Mouse (Mus musculus) testis, postnatal 14 days (tissue): ENCODE measurements around the gene Gm17606.

ENCODE experiments used
- DNase-seq: peaks from one replicate; pipeline ENCODE4 v3.0.0; 2021; ENCODE audit warnings: low spot score

Gene Gm17606

DNA sequence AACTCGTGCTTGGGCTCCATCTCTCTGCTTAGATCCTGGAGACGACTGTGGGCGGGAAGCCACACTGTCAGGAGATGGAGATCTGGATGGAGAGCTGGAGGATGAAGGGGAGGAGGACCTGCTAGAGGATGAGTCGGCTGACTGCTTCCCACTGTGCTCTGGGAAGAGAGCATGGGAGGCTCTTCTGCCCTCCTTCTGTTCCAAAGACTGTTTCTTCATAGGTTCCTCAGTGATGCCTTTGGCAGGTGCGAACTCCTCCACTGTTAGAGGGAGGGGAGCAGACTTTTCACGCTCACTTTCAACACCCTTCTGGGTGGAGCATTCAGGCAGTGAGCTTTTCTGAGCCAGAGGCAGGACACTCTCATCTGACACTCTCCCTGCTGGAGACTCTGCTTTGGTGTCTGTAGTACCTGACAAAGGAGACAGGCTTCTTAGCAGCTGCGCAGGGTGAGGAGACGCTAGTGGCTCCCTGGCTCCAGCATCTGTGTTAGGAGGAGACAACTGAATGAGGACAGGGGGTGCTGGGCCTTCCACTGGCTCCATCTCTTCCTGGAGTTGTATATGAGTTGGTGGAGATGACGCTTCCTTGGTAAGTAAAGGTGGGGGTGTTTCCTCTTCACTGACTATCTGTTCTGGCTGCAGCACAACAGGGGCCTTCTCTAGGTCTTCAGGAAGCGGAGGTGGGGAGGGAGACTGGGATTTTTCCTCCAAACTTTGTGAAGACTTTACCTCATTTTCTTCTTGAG is 23.9 kb downstream of the Gm17606 start:
- no peak for DNase-seq

DNA sequence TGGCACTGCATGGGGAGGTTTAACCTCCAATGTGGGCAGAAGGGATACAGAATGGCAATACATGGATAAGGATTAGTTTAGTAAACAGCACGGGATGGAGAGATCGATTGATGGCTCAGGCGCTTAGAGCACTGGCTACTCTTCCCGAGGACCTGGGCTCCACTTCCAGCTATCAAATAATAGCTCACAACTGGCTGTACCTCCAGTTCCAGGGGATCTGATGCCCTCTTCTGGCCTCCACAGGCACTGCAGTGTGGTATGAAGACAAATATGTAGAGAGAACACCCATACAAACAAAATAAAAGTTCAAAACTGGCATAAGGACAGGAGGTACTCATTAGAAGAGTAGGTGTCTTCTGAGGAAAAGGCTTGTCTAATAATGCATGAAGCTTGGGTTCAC is 28.6 kb downstream of the Gm17606 start:
- no peak for DNase-seq

DNA sequence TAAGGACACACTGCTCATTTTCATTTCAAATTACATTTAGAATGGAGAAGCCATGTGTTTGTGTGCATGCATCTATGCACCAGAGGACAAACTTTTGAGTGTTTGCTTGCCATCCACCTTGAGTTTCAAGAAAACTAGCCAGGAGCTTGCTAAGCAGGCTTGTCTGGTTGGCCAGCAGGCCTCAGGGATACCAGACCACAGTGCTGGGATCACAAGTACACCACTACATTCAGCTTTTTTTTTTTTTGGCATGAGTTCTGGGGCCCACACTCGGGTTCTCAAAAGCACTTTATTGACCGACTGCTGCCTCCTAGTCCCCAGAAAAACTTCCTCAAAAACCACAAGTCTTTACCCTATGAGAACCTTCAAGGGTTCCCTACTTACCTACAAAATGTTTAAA is 33.6 kb downstream of the Gm17606 start:
- no peak for DNase-seq

DNA sequence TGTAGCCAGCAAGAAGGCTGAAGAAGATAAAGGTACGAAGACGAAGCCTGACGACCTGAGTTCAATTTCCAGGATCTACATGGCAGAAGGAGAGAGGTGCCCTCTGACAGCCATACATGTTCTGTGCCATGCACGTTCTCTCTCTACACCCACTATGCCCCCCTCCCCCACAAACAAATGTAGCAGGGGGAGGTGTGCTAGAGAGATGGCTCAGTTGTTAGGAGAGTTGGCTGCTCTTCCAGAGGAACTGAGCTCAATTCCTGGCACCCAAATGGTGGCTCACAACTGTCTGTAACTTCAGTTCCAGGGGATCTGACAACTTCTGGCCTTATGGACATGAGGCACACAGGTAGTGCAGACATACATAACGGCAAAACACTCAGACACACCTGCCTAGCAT is 35.5 kb downstream of the Gm17606 start:
- DNase-seq: no peak

DNA sequence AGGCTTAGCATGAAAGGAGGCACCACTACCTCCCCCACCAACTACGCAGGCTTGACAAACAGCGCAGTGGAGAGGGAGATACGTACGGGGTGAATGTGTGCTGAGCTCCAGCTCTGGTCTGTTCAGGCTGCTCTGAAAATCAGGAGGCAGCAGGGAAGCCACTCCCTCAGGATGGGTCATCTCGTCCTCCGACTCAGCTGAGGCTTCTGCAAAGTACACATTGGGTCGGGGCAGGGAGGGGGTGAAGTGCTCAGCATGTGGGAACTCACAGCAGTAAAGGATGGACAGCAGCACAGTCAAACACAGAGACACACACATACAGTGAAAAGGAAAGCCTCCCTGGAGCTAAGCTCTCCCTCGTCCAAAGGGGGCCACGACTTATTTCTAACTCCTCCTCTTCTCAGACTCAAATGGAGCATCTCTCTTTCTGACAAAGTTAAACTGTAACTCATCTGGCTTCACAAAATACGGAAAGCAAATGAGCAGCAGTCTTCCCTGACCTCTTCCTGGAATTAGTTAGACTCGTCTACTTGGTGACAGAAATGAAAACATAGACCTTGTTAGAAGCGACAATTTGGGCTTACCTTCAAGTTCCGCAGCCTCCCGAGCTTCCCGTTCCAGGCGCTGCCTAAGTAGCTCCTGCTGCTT is 38.0 kb downstream of the Gm17606 start:
- DNase-seq: no peak

DNA sequence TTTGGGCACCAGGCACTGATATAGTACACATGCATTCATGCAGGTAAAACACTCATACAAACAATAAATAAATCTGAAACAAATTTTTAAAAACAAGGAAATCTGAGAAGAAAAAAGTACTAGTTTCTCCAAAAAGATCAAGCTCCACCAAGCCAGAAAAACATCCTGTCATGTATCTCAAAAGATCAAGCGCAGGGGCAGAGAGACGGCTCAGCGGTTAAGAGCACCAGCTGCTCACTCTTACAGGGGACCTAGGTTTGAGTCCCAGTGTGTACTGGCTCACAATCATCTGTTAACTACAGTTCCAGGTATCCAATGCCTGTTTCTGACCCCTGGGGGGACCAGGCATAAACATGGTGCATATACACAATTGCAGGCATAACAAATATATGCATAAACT is 41.6 kb downstream of the Gm17606 start:
- no peak for DNase-seq

DNA sequence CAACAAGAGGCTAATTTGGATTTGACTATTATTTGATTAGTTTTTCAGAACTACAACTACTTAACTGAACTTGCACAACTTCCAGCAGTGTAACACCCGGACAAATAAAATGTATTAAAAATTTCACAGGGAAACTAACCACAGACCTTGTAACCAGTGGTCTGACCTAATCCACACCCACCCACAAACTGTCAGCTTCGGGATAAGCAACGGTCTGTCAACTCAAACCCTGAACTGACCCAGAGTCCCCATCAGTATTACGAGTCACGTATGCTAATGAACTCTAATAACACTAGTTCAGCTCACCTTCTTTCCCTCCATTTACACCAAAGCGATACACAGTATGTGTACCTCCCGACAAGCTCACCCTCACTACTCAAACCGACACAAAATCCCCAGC is 44.7 kb downstream of the Gm17606 start:
- no peak for DNase-seq

DNA sequence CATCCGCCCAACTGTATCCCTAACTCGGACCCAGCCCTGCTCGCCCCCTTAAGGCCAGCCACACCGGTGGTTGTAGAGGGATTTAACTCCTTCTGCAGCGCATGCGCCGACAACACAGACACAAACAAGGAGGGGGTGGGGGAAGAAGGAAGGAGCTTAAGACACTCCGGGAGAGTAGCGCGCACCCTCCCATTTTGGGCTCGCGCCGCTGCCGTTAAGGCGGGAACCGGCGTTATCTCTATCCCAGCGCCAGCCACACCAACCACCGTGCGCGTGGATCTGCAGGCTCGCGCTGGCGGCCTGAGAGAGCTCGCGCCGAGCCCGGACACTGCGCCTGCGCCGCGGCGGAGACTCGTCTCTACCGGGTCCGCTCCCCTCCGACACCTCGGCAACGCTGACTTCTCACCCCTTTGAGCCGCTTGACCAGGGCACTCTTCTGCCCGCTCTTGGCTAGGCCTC is 45.3 kb downstream of the Gm17606 start, which contains the start of gene 1700123O20Rik:
Gene 1700123O20Rik (plus strand): TSS at position 154 of the 459 bp plus-strand sequence.
- DNase-seq: peak; percentile 89

DNA sequence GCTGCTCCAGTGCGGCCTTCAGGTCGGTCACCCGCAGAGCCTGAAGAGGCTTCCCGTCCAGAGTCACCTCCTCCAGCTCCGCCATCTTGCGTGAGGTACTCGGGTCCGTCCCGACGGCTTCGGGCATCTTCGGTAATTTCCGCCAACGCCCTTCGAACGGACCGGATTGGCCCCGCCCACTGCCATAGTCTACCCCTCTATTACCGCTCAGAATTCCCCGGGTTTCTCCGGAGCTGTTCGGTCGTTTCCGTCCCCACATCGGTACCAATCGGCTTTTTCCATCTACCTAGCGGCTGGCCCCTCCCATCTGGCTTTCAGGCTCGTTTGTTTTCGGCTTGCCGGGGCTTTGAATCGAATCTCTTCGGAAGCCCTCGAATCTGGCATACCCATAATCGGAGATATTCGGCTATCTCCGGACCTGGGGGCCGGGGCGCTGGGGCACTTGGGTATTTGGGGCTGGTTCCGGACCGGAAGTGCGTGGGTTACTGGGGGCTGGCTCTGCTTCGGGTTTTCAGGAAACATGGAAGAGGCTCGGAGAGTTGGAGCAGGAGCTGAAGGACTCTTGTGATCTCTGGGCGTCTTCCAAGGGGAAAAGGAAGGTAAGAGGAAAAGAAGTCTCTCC is 45.9 kb downstream of the Gm17606 start, which contains the start of gene Acin1:
Gene Acin1 (minus strand): TSS at position 410 of the 622 bp plus-strand sequence.
- DNase-seq: peak; percentile 99

DNA sequence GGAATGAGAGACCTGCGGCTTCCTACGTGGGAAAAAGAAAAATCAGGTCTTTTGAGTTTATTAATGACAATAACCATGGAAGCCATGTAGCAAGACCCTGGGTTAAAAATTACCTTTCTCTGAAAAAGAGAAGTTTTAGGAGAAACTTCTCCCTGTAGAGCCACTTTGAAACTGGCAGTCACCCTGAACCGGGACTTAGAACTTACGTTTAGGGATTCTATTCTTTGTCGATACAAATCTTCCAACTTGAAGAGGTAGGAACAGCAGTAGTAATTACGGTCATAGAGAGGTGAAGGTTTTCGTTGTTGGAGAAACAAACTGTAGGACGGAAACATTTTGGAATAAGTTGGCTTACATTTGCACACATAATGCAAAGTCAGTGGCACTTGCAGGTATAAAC is 46.5 kb downstream of the Gm17606 start:
- no peak for DNase-seq

DNA sequence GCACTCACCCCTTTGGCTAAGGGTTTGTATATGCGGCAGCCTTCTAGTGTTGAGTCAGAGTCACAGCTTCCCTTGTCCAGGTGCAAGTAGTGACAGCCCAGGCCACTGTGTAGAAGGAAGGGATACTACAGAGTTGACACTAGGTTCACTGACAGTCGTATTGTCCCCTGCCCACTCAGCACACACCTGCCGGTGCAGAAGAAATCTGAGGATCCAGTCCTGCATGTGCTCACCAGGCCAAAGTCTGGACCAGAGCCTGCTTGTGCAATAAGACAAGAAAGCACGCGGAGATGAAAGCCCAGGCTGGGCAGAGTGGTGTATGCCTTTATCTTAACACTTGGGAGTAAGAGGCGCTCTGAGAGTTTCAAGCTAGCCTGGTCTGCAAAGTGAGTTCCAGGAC is 54.3 kb downstream of the Gm17606 start:
- DNase-seq: no peak

DNA sequence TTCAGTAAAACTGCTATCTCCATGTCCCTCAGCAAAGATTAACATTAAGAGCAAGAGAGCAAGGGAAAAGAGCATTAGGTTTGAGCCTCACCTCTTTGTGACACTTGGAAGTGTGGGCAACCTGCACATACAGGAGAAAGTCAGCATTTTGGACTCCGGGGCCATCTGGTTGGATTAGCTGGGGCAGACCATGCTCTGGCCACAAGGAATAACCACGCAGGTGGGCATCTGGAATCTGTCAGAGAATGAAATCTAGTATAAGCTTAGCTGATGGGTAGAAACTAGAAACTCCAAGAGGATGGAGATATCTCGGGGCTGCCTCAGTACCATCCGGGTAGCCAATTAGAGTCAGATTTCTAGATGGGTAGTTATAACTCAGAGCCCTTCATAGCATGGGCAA is 56.0 kb downstream of the Gm17606 start:
- no peak for DNase-seq
